Mouse (Mus musculus) CH12.LX (cell line): Measurements from ENCODE around the gene Ippk. TPM values are rescaled to one million over a fixed set of nuclear protein-coding genes. Genes with fewer than 3 reads are reported as not detected.

Experiments
- DNase-seq: peaks from one replicate; pipeline ENCODE4 v3.0.0-alpha.2; 2013; ENCODE audit errors: extremely low read depth
- H3K27ac ChIP-seq: 2 replicates; pipeline ENCODE4 v1.5.1; 2012; ENCODE audit warnings: low read depth, mild to moderate bottlenecking, control low read depth, moderate library complexity; ENCODE audit not compliant: insufficient read depth
- H3K27me3 ChIP-seq: replicated peaks from 2 replicates; pipeline ENCODE3; 2012; ENCODE audit warnings: inconsistent platforms
- H3K36me3 ChIP-seq, 2 experiments: replicated peaks in 1 of 2; 2 replicates each; pipeline versions ENCODE3 to v1.6.1; 2012; ENCODE audit warnings: inconsistent platforms in 1 of 2, low read length in 1 of 2, mild to moderate bottlenecking in 1 of 2, mixed read lengths in 1 of 2, moderate library complexity in 1 of 2; ENCODE audit not compliant: control insufficient read depth in 1 of 2, insufficient read depth in 1 of 2
- H3K4me1 ChIP-seq, 2 experiments: 2 replicates each; pipeline ENCODE4 v1.6.1; 2012; ENCODE audit warnings: inconsistent platforms in 1 of 2, moderate library complexity in 1 of 2; ENCODE audit not compliant: insufficient read depth in 2 of 2, control insufficient read depth in 1 of 2
- H3K4me2 ChIP-seq: 2 replicates; pipeline ENCODE4 v1.6.1; 2012; ENCODE audit warnings: low read depth, mild to moderate bottlenecking, control low read depth; ENCODE audit not compliant: poor library complexity, insufficient read depth, severe bottlenecking
- H3K4me3 ChIP-seq, 3 experiments: fragments of 150-350 bp in 1 of 3; sonication (generic) in 1 of 3; replicated peaks in 1 of 3; 2 replicates each; pipeline versions ENCODE3 to v1.5.1; 2011 to 2012; ENCODE audit warnings: low read depth in 2 of 3, low read length in 2 of 3, mild to moderate bottlenecking in 2 of 3, moderate library complexity in 2 of 3, control low read depth in 1 of 3, improper control_type of control experiment in 1 of 3, inconsistent platforms in 1 of 3, mixed read lengths in 1 of 3; ENCODE audit not compliant: poor library complexity in 1 of 3
- H3K79me2 ChIP-seq: replicated peaks from 2 replicates; pipeline ENCODE4 v1.6.1; 2012; ENCODE audit warnings: mild to moderate bottlenecking, moderate library complexity; ENCODE audit not compliant: control insufficient read depth, poor library complexity, insufficient read depth, severe bottlenecking; ENCODE audit errors: extremely low read depth
- H3K9ac ChIP-seq: 2 replicates; pipeline ENCODE4 v1.6.1; 2012; ENCODE audit warnings: low read depth, mild to moderate bottlenecking, control low read depth, moderate library complexity; ENCODE audit not compliant: insufficient read depth
- H3K9me3 ChIP-seq: replicated peaks from 2 replicates; pipeline ENCODE3; 2012; ENCODE audit warnings: low read length, inconsistent platforms, mixed read lengths
- CHD1 ChIP-seq: IDR thresholded peaks from 2 replicates; pipeline ENCODE4 v1.6.1; 2012; ENCODE audit warnings: low read depth, low read length, improper control_type of control experiment, inconsistent platforms
- CHD2 ChIP-seq: IDR thresholded peaks from 2 replicates; pipeline ENCODE4 v1.6.1; 2011; ENCODE audit warnings: low read length, improper control_type of control experiment
- CTCF ChIP-seq, 2 experiments: IDR thresholded peaks in 1 of 2; conservative IDR thresholded peaks in 1 of 2; 2 replicates each; pipeline ENCODE4 v1.5.1; 2011 to 2012; ENCODE audit warnings: low read depth in 2 of 2, low read length in 2 of 2, improper control_type of control experiment in 1 of 2, inconsistent platforms in 1 of 2, mild to moderate bottlenecking in 1 of 2, moderate library complexity in 1 of 2
- ELF1 ChIP-seq: IDR thresholded peaks from 2 replicates; pipeline ENCODE4 v1.6.1; 2014; ENCODE audit warnings: low read depth, mild to moderate bottlenecking, inconsistent platforms, low read length, improper control_type of control experiment
- EP300 ChIP-seq: IDR thresholded peaks from 2 replicates; pipeline ENCODE4 v1.6.1; 2011; ENCODE audit warnings: low read length, improper control_type of control experiment
- HCFC1 ChIP-seq: IDR thresholded peaks from 2 replicates; pipeline ENCODE4 v1.6.1; 2012; ENCODE audit warnings: low read depth, mild to moderate bottlenecking, inconsistent platforms, low read length, improper control_type of control experiment
- MAFK ChIP-seq: IDR thresholded peaks from 2 replicates; pipeline ENCODE4 v1.6.1; 2011; ENCODE audit warnings: low read length, improper control_type of control experiment; ENCODE audit not compliant: insufficient replicate concordance
- MAX ChIP-seq: IDR thresholded peaks from 2 replicates; pipeline ENCODE4 v1.6.1; 2011; ENCODE audit warnings: low read length, improper control_type of control experiment
- MEF2A ChIP-seq: IDR thresholded peaks from 2 replicates; pipeline ENCODE4 v1.6.1; 2014; ENCODE audit warnings: low read depth, mild to moderate bottlenecking, inconsistent platforms, low read length, improper control_type of control experiment, borderline replicate concordance
- MYC ChIP-seq: IDR thresholded peaks from 2 replicates; pipeline ENCODE4 v1.6.1; 2011; ENCODE audit warnings: low read depth, mild to moderate bottlenecking, improper control_type of control experiment, low read length
- NELFE ChIP-seq: IDR thresholded peaks from 2 replicates; pipeline ENCODE4 v1.6.1; 2011; ENCODE audit warnings: low read depth, low read length, improper control_type of control experiment
- NRF1 ChIP-seq: IDR thresholded peaks from 2 replicates; pipeline ENCODE4 v1.6.1; 2014; ENCODE audit warnings: low read depth, mild to moderate bottlenecking, inconsistent platforms, low read length, improper control_type of control experiment, moderate library complexity
- POLR2A ChIP-seq: IDR thresholded peaks from 2 replicates; pipeline ENCODE4 v1.6.1; 2011; ENCODE audit warnings: low read depth, mild to moderate bottlenecking, improper control_type of control experiment, low read length
- POLR2AphosphoS2 ChIP-seq: IDR thresholded peaks from 2 replicates; pipeline ENCODE4 v1.6.1; 2011; ENCODE audit warnings: low read depth, low read length, improper control_type of control experiment
- SMC3 ChIP-seq: IDR thresholded peaks from 2 replicates; pipeline ENCODE4 v1.6.1; 2011; ENCODE audit warnings: low read depth, low read length, improper control_type of control experiment
- USF1 ChIP-seq: IDR thresholded peaks from 2 replicates; pipeline ENCODE4 v1.6.1; 2014; ENCODE audit warnings: low read depth, mild to moderate bottlenecking, inconsistent platforms, low read length, improper control_type of control experiment
- ZC3H11A ChIP-seq: IDR thresholded peaks from 2 replicates; pipeline ENCODE4 v1.6.1; 2012; ENCODE audit warnings: low read depth, mild to moderate bottlenecking, inconsistent platforms, low read length, improper control_type of control experiment
- ZKSCAN1 ChIP-seq: IDR thresholded peaks from 2 replicates; pipeline ENCODE4 v1.6.1; 2012; ENCODE audit warnings: low read depth, inconsistent platforms, low read length, improper control_type of control experiment, borderline replicate concordance
- ZMIZ1 ChIP-seq: IDR thresholded peaks from 2 replicates; pipeline ENCODE4 v1.6.1; 2012; ENCODE audit warnings: low read depth, mild to moderate bottlenecking, inconsistent platforms, low read length, improper control_type of control experiment
- ZNF384 ChIP-seq: IDR thresholded peaks from 2 replicates; pipeline ENCODE4 v1.6.1; 2012; ENCODE audit warnings: low read depth, low read length, improper control_type of control experiment, inconsistent platforms
- dilution Hi-C: fragments of 300-500 bp; cut with MboI; formaldehyde crosslinking; loops from 2 replicates; pipeline ENCODE4 v1.14.3; 2020; ENCODE audit warnings: low sequenced_read_pairs; ENCODE audit not compliant: extremely low pct_unique_long_range_greater_than_20kb, extremely low pct_ligation_motif_present
- in situ Hi-C: fragments of 300-500 bp; cut with MboI; formaldehyde crosslinking; loops from 3 replicates; pipeline ENCODE4 v1.14.3; 2019; ENCODE audit warnings: low sequenced_read_pairs, low pct_ligation_motif_present, low pct_unique_long_range_greater_than_20kb, mixed read lengths
- polyA plus RNA-seq: library from polyadenylated mRNA; unstranded; fragments of >175 nt; gene quantifications from 2 replicates; pipeline ENCODE4 v1.2.1, GENCODE M21; 2012; ENCODE audit warnings: low read depth; ENCODE audit not compliant: insufficient read length
- total RNA-seq, 2 experiments: library from RNA; depleted of rRNA; stranded (reverse); fragments of 300-350 nt in 1 of 2; fragments of >200 nt in 1 of 2; gene quantifications; 2 replicates each; pipeline ENCODE4 v1.2.3; 2012 to 2014

Gene Ippk
- total and polyA plus RNA-seq, 3 experiments, result 8.7 to 21.5 (median 10.3) TPM

GRCm38 (mm10) chr13:49504510-49504909 is 83.5 kb downstream of the Ippk start, which contains the start of gene Ecm2:
Ecm2 (plus strand) TSS chr13:49504810.
- H3K9me3 ChIP-seq, result no peaks in the 10 kb centered on the region
- no peaks in the 10 kb centered on the region for H3K4me1 ChIP-seq
- H3K36me3 ChIP-seq, result no peaks in the 10 kb centered on the region
- no peak within 1 kb of the TSS for H3K9ac ChIP-seq
- H3K27me3 ChIP-seq, result no peaks in the 10 kb centered on the region
- dilution Hi-C loops, result no loop called here
- no peak for TF ChIP-seq POLR2AphosphoS2
- TF ChIP-seq MAX, result no peak
- no peak for TF ChIP-seq ELF1
- no peak for TF ChIP-seq MEF2A
- TF ChIP-seq ZKSCAN1, result no peak
- no peak for TF ChIP-seq ZC3H11A
- no peak for TF ChIP-seq EP300
- no peak for TF ChIP-seq NRF1
- no peak for TF ChIP-seq ZNF384
- in situ Hi-C loops, result no loop called here
- H3K27ac ChIP-seq, result no peak within 1 kb of the TSS
- H3K4me3 ChIP-seq, result no peak within 1 kb of the TSS
- peak within 1 kb of the TSS; percentile 61 for H3K4me2 ChIP-seq
- H3K79me2 ChIP-seq, result no peaks in the 10 kb centered on the region
- no peak for DNase-seq

GRCm38 (mm10) chr13:49505776-49506175 is 84.7 kb downstream of the Ippk start:
- Histone ChIP-seq H3K9ac (no peak overlapping the region), H3K79me2 (no peaks in the 10 kb centered on the region), H3K36me3 (no peaks in the 10 kb centered on the region), H3K4me1 (no peaks in the 10 kb centered on the region), H3K4me3 (no peak overlapping the region), H3K27ac (no peak overlapping the region), H3K27me3 (no peaks in the 10 kb centered on the region), H3K4me2 (no peak overlapping the region), H3K9me3 (no peaks in the 10 kb centered on the region)
- no peak for TF ChIP-seq CHD1
- TF ChIP-seq CHD2, result no peak
- no peak for TF ChIP-seq ZNF384
- no peak for TF ChIP-seq SMC3
- TF ChIP-seq POLR2A, result no peak
- no peak for TF ChIP-seq CTCF (conservative IDR thresholded peaks at IDR 0.05 in 1 of 2, IDR thresholded peaks at IDR 0.05 in 1 of 2; ENCODE audit: low read depth in 2 of 2, low read length in 2 of 2)
- TF ChIP-seq POLR2AphosphoS2, result no peak
- no peak for TF ChIP-seq MAFK
- TF ChIP-seq USF1, result no peak
- TF ChIP-seq MYC, result no peak
- no peak for TF ChIP-seq ZMIZ1
- TF ChIP-seq NELFE, result no peak
- no peak for TF ChIP-seq MAX
- TF ChIP-seq HCFC1, result no peak
- no peak for DNase-seq
- dilution Hi-C loops, result no loop called here
- in situ Hi-C loops, result no loop called here
